Mouse (Mus musculus) adrenal gland, adult 18-20 months (tissue): ENCODE data around the gene Nck2. TPM values are rescaled to one million over a fixed set of nuclear protein-coding genes. Genes with fewer than 3 reads are reported as not detected.
"Not testable (repeated sequence)": the region's sequence is repeated elsewhere in the genome, so short reads cannot be mapped to it uniquely, and the experiment has no call there.

ENCODE experiments used
- DNase-seq, 2 experiments: peaks; one replicate each; pipeline ENCODE4 v3.0.0; 2021 to 2022; ENCODE audit warnings: low spot score in 2 of 2
- total RNA-seq, 2 experiments: library from RNA; stranded (reverse); gene quantifications; 1 replicate in 1 of 2; 2 replicates in 1 of 2; pipeline ENCODE4 v1.2.3; 2021

Gene Nck2
- total RNA-seq, 2 experiments from 2014 or later, result 28.6 to 30.8 TPM

DNA sequence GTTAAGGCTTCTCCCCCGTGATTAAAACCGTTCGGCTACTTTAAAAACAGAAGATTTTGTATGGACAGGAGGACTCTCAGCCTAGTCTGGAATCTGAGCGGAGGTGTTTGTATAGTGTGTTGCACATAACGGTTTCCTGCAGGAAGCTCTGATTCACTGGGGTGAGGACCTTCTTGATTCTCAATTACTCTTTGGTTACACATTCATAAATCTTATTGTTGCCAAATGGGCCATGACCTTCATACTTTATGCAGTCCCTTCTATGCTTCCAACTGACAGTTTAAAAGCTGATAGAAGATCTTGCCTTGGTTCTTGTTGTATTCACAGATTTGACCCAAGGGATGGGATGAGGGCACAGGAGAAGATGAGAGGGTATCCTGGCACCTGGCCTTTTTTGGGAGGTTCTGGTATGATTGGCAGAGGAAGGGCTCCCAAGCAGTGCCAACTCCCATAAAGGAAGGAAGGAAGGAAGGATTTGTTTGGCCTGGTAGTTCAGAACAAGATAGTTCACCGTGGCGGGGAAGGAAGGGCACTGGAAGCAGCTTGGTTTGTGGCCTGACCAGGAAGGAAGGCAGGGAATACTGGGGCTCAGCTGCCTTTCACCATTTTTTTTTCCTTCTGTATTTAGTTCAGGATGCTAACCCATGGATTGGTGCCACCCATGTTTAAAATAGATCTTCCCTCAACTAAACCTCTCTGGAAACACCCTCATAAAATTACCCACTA is 86.1 kb downstream of the Nck2 start:
- no peak for DNase-seq

DNA sequence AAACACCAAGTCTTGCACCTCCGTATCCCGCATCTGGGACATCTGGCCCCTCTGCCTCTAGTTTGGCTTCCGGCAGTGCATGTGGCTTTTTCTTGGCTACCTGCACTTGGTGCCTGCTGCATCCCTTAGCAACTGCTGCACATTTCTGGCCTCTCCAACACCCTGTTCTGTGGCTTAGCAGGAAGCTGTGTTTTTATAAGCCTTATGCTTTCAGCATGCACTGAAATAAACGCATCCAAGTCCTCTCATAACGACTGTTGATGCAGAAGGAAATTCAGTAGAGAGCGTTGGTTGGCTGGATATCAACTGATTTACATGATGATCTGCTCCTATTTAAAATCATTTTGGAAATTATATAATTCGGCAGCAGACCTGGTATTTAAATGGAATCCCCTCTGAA is 86.9 kb downstream of the Nck2 start:
- DNase-seq, result no peak

GRCm38 (mm10) chr1:43532279-43532678 is 87.9 kb downstream of the Nck2 start:
- no peak for DNase-seq

DNA sequence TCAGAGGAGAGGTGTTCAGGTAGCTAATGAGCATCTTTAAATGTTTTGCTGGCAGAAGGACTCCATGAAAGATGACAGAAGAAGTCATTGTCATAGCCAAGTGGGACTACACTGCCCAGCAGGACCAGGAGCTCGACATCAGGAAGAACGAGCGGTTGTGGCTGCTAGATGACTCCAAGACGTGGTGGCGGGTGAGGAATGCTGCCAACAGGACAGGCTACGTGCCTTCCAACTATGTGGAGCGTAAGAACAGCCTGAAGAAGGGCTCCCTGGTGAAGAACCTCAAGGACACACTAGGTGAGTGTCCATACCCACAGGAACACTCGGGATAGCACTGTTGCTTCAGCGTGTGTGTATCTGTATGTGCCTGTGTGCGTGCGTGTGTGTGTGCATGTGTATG is 89.1 kb downstream of the Nck2 start:
- not testable (repeated sequence) for DNase-seq

- no peak for DNase-seq
Measured at GRCm38 (mm10) chr1:43534060-43534760, 89.8 kb downstream of the Nck2 start.

GRCm38 (mm10) chr1:43535519-43536000 is 91.2 kb downstream of the Nck2 start:
- no peak for DNase-seq

- DNase-seq, result no peak
Measured at GRCm38 (mm10) chr1:43536266-43536665, 91.9 kb downstream of the Nck2 start.

DNA sequence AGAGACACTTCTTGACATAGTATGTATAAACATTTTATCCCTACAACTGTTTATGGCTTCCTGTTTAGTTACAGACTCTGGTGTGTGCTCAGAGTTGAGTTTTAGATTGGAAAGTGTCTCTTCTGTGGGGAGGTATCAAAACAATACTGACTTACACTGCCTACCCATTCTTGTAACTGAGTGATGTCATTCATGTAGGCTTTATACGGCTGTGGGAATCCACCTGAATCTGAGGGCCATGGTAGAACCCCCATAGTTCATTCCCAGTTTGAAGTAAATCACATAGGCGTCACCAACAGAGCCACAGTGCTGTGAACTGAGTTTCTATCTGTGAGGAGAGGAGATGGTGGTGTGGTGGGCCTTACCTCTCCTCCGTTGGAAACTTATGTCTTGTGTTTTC is 92.6 kb downstream of the Nck2 start:
- no peak for DNase-seq

DNA sequence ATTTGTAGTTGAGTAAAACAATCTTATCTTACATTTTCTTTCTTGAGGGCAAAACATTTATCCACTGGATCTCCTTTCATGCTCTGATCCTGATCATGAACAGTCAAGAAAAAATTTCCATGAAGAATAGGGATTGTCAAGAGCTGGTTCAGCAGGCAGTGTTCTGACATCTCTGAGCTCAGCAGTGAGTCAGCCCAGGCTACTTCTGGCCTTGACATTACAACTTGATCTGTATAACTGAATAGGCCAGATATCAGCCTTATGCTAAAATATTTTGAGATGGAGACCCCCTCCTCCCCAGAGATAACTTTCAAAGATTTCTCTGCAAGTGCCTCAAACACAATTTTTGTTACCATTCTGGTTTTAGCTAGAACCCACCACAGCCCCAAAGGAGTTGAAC is 93.1 kb downstream of the Nck2 start:
- no peak for DNase-seq

DNA sequence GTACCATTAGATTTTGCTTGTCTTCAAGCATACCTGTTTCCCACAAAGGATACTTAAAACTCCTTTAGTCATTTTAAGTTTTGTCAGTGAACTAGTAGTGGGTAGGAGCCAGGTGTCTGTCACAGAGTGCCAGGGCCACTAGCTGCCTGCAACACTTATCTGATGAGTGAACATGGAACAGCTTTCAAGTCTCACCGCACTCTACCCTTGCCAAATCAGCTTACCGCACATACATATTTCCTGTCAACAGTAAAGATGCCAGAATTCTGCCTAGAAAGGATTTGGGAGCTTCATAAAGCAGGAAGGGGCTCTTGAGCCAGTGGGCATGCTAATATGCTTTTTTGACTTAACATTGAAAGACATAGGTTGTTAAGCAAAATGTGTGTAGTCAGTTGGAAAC is 94.3 kb downstream of the Nck2 start:
- no peak for DNase-seq

DNA sequence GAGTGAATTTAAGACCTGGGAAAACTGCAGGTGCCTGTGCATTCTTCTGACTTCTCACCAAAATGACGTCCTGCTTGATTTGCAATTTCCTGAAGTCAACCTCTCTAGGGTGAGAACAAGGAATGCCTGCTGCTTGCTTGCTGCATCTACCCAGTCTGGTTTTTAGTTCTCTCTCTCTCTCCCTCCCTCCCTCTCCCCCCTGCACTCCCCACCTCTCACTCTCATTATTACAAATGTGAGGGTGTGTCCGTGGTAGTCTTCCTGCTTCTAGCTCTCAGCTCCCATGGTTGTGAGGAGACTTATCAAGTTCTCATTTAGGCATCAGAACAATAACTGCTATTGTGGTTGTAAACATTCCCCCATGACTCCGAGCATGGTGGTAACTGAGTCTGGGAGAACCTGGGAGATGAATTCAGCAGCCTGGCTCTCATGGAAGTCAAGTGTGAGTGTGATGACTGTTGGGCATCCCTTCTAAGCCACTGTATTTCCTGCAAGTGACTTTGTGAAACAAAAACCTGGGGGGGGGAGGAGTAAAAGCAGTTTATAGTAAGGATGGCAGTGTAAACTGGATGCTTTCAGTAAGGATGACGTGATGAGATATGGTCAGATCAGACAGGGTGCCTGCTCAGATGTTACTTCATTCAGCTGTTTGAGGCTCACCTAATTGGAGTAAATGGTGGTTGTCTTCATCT is 95.5 kb downstream of the Nck2 start:
- no peak for DNase-seq

DNA sequence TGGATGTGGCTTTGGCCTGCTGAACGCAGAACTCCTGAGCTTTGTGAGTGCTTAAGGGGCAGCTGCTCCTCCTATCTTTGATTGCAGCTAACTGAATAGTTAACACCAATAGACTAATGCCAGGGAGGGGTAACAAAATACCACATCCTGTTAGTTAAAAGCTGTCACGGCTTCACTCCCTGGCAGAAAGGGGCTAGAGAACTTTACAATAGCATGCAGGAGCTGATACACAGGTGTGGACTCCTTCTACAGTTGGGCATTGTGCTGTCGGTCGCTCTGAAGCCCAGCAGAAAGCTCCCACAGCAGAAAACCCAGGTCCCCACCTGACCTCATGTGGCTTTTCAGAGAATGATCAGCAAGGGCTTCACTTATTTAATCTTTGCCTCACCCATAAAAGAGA is 98.0 kb downstream of the Nck2 start:
- no peak for DNase-seq

- DNase-seq, result no peak
Measured at GRCm38 (mm10) chr1:43547644-43548043, 103.3 kb downstream of the Nck2 start.

GRCm38 (mm10) chr1:43548749-43549148 is 104.4 kb downstream of the Nck2 start:
- no peak for DNase-seq

DNA sequence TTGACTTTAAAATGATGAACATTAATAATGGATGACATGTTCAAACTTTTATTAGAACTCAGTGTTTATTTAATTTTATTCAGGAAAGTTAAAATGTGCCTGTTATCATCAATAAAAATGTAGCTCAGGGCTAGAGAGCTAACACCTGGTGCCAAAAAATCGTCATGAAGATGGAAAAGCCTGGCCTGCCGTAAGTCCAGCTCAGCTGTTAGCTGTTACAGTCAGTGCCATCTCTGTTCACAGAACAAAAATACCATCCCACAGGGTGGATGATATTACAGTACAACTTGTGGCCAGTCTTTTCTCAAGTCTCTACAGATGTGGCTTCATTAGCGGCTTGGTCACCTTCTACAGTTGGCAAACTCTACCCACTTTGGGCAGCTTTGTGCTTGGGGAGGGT is 106.1 kb downstream of the Nck2 start:
- no peak for DNase-seq

- not testable (repeated sequence) for DNase-seq
Measured at GRCm38 (mm10) chr1:43553989-43554679, 109.8 kb downstream of the Nck2 start.

- DNase-seq, result no peak
Measured at GRCm38 (mm10) chr1:43555222-43555974, 111.0 kb downstream of the Nck2 start.

- DNase-seq, result no peak
Measured at GRCm38 (mm10) chr1:43558329-43558728, 114.0 kb downstream of the Nck2 start.

DNA sequence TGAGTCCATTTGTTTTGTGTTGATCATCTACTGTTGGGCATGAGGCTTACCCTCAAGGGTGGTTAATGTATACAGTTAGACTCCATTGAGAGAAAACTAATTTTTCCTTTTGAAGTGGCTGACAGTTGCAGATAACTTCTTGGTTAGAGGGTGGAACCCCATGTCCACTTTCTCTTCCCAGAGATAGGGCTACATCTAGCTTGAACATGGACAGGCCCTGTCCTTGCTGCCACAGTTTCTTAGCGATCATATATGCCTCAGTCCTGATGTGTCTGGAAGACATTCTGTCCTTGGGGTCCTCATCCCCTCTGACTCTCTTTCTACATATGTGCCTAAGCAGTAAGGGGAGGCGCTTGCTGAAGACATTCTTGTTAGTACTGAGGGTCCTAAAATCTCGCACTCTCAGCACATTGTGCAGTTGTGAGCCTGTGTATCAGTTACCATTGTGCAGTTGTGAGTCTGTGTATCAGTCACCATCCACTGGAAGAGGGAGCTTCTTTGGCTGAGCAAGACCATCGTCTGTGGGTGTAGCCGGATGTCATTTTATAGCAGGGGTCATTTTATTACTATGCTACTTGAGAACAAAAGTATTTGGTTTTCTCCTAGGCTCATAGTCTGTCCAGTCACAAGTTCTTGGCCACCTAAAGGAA is 114.8 kb downstream of the Nck2 start:
- DNase-seq, result no peak

- DNase-seq, result no peak
Measured at GRCm38 (mm10) chr1:43561085-43561484, 116.7 kb downstream of the Nck2 start.
